Mouse (Mus musculus) bone marrow macrophage, adult 2 months (primary cell): ENCODE measurements at regions not wholly inside any gene's neighbourhood (a gene's known extent, or its start where the extent isn't known, plus 50 kb on each side); places are given as distances from the start of the nearest gene placed in this dataset.

Experiments used
- H3K27ac ChIP-seq: 2 replicates; pipeline ENCODE4 v1.5.1; 2012; ENCODE audit warnings: low read depth, low read length; ENCODE audit not compliant: insufficient read depth
- H3K4me1 ChIP-seq: 2 replicates; pipeline ENCODE4 v1.6.1; 2012; ENCODE audit warnings: low read length; ENCODE audit not compliant: control insufficient read depth, insufficient read depth
- H3K4me3 ChIP-seq: 2 replicates; pipeline ENCODE4 v1.5.1; 2012; ENCODE audit warnings: mild to moderate bottlenecking, low read length, moderate library complexity; ENCODE audit not compliant: insufficient read depth
- CTCF ChIP-seq: IDR thresholded peaks from 2 replicates; pipeline ENCODE4 v1.5.1; 2012; ENCODE audit warnings: low read depth, mild to moderate bottlenecking, low read length, moderate library complexity
- POLR2A ChIP-seq: IDR thresholded peaks from 2 replicates; pipeline ENCODE4 v1.6.1; 2012; ENCODE audit warnings: mild to moderate bottlenecking, low read depth, low read length, borderline replicate concordance

GRCm38 (mm10) chr13:47647693-47648092 is 525.2 kb downstream of the Rnf144b start:
- no peak overlapping the region for H3K4me3 ChIP-seq
- TF ChIP-seq POLR2A (no peak), CTCF (no peak)
- H3K4me1 ChIP-seq = no peaks in the 10 kb centered on the region
- H3K27ac ChIP-seq = no peak overlapping the region

- Histone ChIP-seq H3K4me3 (no peak overlapping the region), H3K4me1 (no peaks in the 10 kb centered on the region)
- TF ChIP-seq CTCF = no peak
- TF ChIP-seq POLR2A = no peak
Measured at GRCm38 (mm10) chr13:47650093-47650492, 527.6 kb downstream of the Rnf144b start.

GRCm38 (mm10) chr13:47666470-47666869 is 544.0 kb downstream of the Rnf144b start:
- TF ChIP-seq POLR2A = no peak
- no peak for TF ChIP-seq CTCF
- Histone ChIP-seq H3K4me3 (no peak overlapping the region), H3K4me1 (no peaks in the 10 kb centered on the region), H3K27ac (no peak overlapping the region)

More at GRCm38 (mm10) chr13:47650093-47650492, 527.6 kb downstream of the Rnf144b start:
- no peak overlapping the region for H3K27ac ChIP-seq

GRCm38 (mm10) chr13:47666956-47667701 is 544.7 kb downstream of the Rnf144b start:
- H3K4me3 ChIP-seq = no peak overlapping the region

GRCm38 (mm10) chr13:47688131-47688530 is 565.7 kb downstream of the Rnf144b start:
- TF ChIP-seq POLR2A (no peak), CTCF (no peak)
- H3K4me1 ChIP-seq = no peaks in the 10 kb centered on the region
- no peak overlapping the region for H3K27ac ChIP-seq
- H3K4me3 ChIP-seq = no peak overlapping the region

More at GRCm38 (mm10) chr13:47666956-47667701, 544.7 kb downstream of the Rnf144b start:
- no peak for TF ChIP-seq POLR2A
- peak; percentile 33; the same call in 1 of the 2 replicates for TF ChIP-seq CTCF
- no peaks in the 10 kb centered on the region for H3K4me1 ChIP-seq
- no peak overlapping the region for H3K27ac ChIP-seq

DNA sequence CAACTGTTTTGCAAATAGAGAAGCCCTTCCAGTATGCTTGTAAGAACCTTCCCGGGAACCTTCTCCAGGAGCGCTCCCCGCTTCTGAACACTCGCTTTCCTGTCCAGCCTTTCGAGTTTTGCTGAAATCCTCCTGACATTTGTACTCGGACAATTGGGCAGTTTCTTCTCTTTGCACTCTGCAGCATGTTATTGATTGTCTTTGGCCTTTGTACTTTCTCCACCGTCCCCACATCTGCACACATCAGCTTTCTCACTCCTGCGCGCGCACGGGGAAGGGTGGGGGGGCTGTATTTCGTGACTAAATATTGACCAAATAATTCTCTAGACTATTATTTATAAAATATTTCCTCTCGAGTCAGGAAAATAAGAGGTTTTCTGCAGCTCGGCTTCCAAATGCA is 567.2 kb upstream of the Id4 start:
- no peaks in the 10 kb centered on the region for H3K4me1 ChIP-seq
- H3K4me3 ChIP-seq = no peak overlapping the region
- H3K27ac ChIP-seq = no peak overlapping the region
- no peak for TF ChIP-seq CTCF
- TF ChIP-seq POLR2A = no peak

DNA sequence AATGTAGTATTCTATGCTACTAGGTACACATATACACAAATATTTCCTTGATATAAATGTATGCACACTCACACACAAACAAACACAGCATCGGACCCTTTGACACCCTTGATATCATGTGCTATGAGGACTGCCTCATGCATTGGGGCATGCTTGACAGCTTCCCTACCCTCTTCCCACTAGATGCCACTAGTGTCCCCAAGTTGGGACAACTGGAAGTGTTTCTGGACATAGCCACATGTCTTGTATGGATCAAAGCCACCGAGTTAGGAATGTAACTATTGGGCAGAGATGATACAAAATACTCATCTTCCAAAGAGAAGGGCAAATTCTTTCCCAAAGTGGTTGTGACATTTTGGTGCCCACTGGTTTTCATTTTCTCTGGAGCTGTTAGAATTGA is 565.2 kb upstream of the Id4 start:
- no peak for TF ChIP-seq POLR2A
- TF ChIP-seq CTCF = no peak

DNA sequence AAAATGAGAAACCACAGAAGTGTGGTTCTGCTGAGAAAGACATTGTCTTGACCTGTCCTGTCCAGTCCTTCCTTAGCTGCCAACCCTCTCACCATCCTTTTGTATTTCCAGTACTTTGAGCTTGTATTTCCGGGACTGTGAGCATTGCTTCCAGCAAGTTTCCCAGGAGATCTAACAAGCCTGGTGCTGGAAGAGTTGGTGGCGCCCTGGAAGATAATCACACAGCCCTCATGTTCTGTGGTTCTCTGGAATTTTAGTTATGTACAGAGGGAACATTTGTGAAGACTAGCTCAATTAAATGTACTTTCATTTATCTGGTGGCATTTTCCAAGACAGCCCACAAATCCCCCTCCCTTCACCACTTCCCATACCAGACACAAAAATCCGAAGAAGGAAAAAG is 560.5 kb upstream of the Id4 start:
- no peak overlapping the region for H3K27ac ChIP-seq
- H3K4me3 ChIP-seq = no peak overlapping the region
- H3K4me1 ChIP-seq = no peaks in the 10 kb centered on the region
- TF ChIP-seq POLR2A (no peak), CTCF (no peak)

More for the DNA sequence above, 565.2 kb upstream of the Id4 start:
- Histone ChIP-seq H3K4me1 (no peaks in the 10 kb centered on the region), H3K27ac (no peak overlapping the region), H3K4me3 (no peak overlapping the region)

GRCm38 (mm10) chr13:47707961-47708609 is 552.9 kb upstream of the Id4 start:
- Histone ChIP-seq H3K4me3 (no peak overlapping the region), H3K27ac (no peak overlapping the region), H3K4me1 (no peaks in the 10 kb centered on the region)
- no peak for TF ChIP-seq POLR2A
- TF ChIP-seq CTCF = no peak

DNA sequence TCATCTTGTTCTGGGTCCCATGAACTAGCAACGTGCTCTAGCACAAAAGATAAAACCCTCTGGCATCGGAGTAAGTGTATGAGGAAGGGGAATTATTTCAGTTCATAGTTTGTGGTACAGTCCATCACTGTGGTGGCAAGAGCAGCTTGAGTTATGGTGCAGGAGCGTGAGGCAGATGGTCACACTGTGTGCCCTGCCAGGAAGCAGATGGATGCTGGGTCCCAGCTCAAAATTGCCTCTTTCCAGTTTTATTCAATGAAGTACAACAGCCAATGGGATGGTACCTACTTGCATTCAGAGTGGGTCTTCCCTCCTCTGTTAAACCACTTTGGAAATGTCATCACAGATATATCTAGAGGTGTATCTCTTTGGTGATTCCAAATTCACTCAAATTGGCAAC is 551.7 kb upstream of the Id4 start:
- no peak overlapping the region for H3K4me3 ChIP-seq
- TF ChIP-seq POLR2A (no peak), CTCF (no peak)
- no peaks in the 10 kb centered on the region for H3K4me1 ChIP-seq
- H3K27ac ChIP-seq = no peak overlapping the region

- Histone ChIP-seq H3K4me1 (no peaks in the 10 kb centered on the region), H3K27ac (no peak overlapping the region), H3K4me3 (no peak overlapping the region)
- TF ChIP-seq CTCF (no peak), POLR2A (no peak)
Measured at GRCm38 (mm10) chr13:47712507-47712906, 548.5 kb upstream of the Id4 start.
